Mouse (Mus musculus): ENCODE results near the gene Kndc1.

Kndc1 gene

GRCm38 (mm10) chr7:139951991-139952633 lies 57.6 kb downstream of the Kndc1 start:
- no peak for DNase-seq (ENCODE audit: low spot score)

GRCm38 (mm10) chr7:139955505-139955904 lies 61.0 kb downstream of the Kndc1 start:
- no peak for DNase-seq (ENCODE audit: low spot score)

- no peak for DNase-seq (ENCODE audit: low spot score)
Observed at GRCm38 (mm10) chr7:139956658-139957057, 62.2 kb downstream of the Kndc1 start.

- no peak for DNase-seq (ENCODE audit: low spot score)
Observed at GRCm38 (mm10) chr7:139957437-139957836, 62.9 kb downstream of the Kndc1 start.

GRCm38 (mm10) chr7:139957958-139958357 lies 63.5 kb downstream of the Kndc1 start:
- DNase-seq (ENCODE audit: low spot score), result no peak

- DNase-seq (ENCODE audit: low spot score), result no peak
Observed at GRCm38 (mm10) chr7:139961141-139961540, 66.6 kb downstream of the Kndc1 start.

- DNase-seq (ENCODE audit: low spot score), result no peak
Observed at GRCm38 (mm10) chr7:139963814-139964213, 69.3 kb downstream of the Kndc1 start.

GRCm38 (mm10) chr7:139967175-139967574 lies 72.7 kb downstream of the Kndc1 start:
- DNase-seq (ENCODE audit: low spot score), result no peak

GRCm38 (mm10) chr7:139968428-139968827 lies 73.9 kb downstream of the Kndc1 start:
- no peak for DNase-seq (ENCODE audit: low spot score)

- DNase-seq (ENCODE audit: low spot score), result peak; percentile 75
Observed at GRCm38 (mm10) chr7:139969348-139970130, 75.0 kb downstream of the Kndc1 start.

- DNase-seq (ENCODE audit: low spot score), result no peak
Observed at GRCm38 (mm10) chr7:139970216-139970919, 75.9 kb downstream of the Kndc1 start.

GRCm38 (mm10) chr7:139970979-139971378 lies 76.5 kb downstream of the Kndc1 start:
- no peak for DNase-seq (ENCODE audit: low spot score)

GRCm38 (mm10) chr7:139971436-139971835 lies 76.9 kb downstream of the Kndc1 start:
- no peak for DNase-seq (ENCODE audit: low spot score)

- DNase-seq (ENCODE audit: low spot score), result no peak
Observed at GRCm38 (mm10) chr7:139972923-139973331, 78.4 kb downstream of the Kndc1 start.

GRCm38 (mm10) chr7:139974307-139974706 lies 79.8 kb downstream of the Kndc1 start:
- DNase-seq (ENCODE audit: low spot score), result peak; percentile 34

GRCm38 (mm10) chr7:139975471-139975870 lies 81.0 kb downstream of the Kndc1 start:
- DNase-seq (ENCODE audit: low spot score), result no peak

GRCm38 (mm10) chr7:139978278-139978892 lies 83.9 kb downstream of the Kndc1 start, which contains the start of gene 6430531B16Rik:
TSS of gene 6430531B16Rik (minus strand) at chr7:139978755.
- peak; percentile 78 for DNase-seq (ENCODE audit: low spot score)

GRCm38 (mm10) chr7:139979011-139979719 lies 84.7 kb downstream of the Kndc1 start:
- no peak for DNase-seq (ENCODE audit: low spot score)

GRCm38 (mm10) chr7:139980778-139981177 lies 86.3 kb downstream of the Kndc1 start:
- no peak for DNase-seq (ENCODE audit: low spot score)

GRCm38 (mm10) chr7:139982058-139982457 lies 87.6 kb downstream of the Kndc1 start:
- DNase-seq (ENCODE audit: low spot score), result no peak

- DNase-seq (ENCODE audit: low spot score), result peak; percentile 19
Observed at GRCm38 (mm10) chr7:139984505-139984904, 90.0 kb downstream of the Kndc1 start.

GRCm38 (mm10) chr7:139988272-139988671 lies 93.8 kb downstream of the Kndc1 start:
- DNase-seq (ENCODE audit: low spot score), result no peak
